Mouse (Mus musculus) embryonic facial prominence, embryonic 14.5 days (tissue): ENCODE data around the gene Palm2. TPM values are rescaled to one million over a fixed set of nuclear protein-coding genes. Genes with fewer than 3 reads are reported as not detected.

Experiments
- ATAC-seq: fragments of 200-750 bp; cut with Nextera tagmentation; 2 replicates; pipeline ENCODE4 v1.8.0; 2017; ENCODE audit warnings: low read depth, moderate number of reproducible peaks, moderate TSS enrichment
- DNase-seq: peaks from one replicate; pipeline ENCODE4 v3.0.0-alpha.2; 2015; ENCODE audit warnings: low spot score
- H3K27ac ChIP-seq: fragments of 300-500 bp; sonication (generic); replicated peaks from 2 replicates; pipeline ENCODE4 v1.5.1; 2014; ENCODE audit warnings: low read depth, mild to moderate bottlenecking, low read length, moderate library complexity
- H3K27me3 ChIP-seq: fragments of 300-500 bp; sonication (generic); replicated peaks from 2 replicates; pipeline ENCODE4 v1.6.1; 2014; ENCODE audit warnings: low read length; ENCODE audit not compliant: control insufficient read depth, insufficient read depth
- H3K36me3 ChIP-seq: fragments of 300-500 bp; sonication (generic); 2 replicates; pipeline ENCODE4 v1.6.1; 2014; ENCODE audit warnings: low read length, mixed read lengths; ENCODE audit not compliant: control insufficient read depth, insufficient read depth
- H3K4me1 ChIP-seq: fragments of 300-500 bp; sonication (generic); 2 replicates; pipeline ENCODE4 v1.6.1; 2014; ENCODE audit warnings: antibody characterized with exemption, low read length; ENCODE audit not compliant: control insufficient read depth, insufficient read depth
- H3K4me2 ChIP-seq: fragments of 300-500 bp; sonication (generic); 2 replicates; pipeline ENCODE4 v1.6.1; 2014; ENCODE audit warnings: low read depth, mild to moderate bottlenecking, low read length, moderate library complexity, mixed read lengths
- H3K4me3 ChIP-seq: fragments of 300-500 bp; sonication (generic); 2 replicates; pipeline ENCODE4 v1.5.1; 2014; ENCODE audit warnings: low read depth, mild to moderate bottlenecking, low read length
- H3K9ac ChIP-seq: fragments of 300-500 bp; sonication (generic); 2 replicates; pipeline ENCODE4 v1.6.1; 2014; ENCODE audit warnings: low read depth, mild to moderate bottlenecking, low read length, moderate library complexity, mixed read lengths
- H3K9me3 ChIP-seq: fragments of 300-500 bp; sonication (generic); 2 replicates; pipeline ENCODE4 v1.6.1; 2016; ENCODE audit warnings: low read length; ENCODE audit not compliant: control insufficient read depth
- WGBS: fragments of 180-500 bp; shearing (Covaris S2); extraction: QIAGEN DNeasy Blood & Tissue Kit; methylation state at CpG from one replicate; pipeline ENCODE4 v1.1.7; 2014; 5-methylcytosine and 5-hydroxymethylcytosine counted together
- polyA plus RNA-seq: library from polyadenylated mRNA; unstranded; fragments of >200 nt; fragmentation: Nextera tagmentation; extraction: Ambion mirVana; gene quantifications from 2 replicates; pipeline ENCODE4 v1.2.1, GENCODE M21; 2014

The Palm2 gene
- polyA plus RNA-seq, 1 experiment from 2014 or later, result 7.6 TPM

DNA sequence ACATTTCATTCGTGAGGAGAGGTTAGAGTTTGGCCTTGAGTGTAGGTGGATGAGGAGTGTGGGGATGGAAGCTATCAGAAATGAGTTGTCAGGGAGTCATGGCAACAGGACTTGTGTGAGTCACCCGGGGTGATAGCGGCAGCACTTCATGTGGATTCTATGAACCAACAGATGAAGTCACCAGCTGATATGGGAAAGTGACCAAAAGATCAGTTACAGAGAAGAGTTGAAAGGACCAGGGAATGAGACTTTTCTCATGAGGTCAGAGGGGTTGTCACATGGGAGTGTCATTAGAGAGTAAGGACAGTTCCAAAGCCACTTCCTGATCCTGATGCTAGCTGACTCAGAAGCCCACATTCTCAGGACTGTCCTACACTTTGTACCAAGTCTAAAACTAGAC, 172.2 kb downstream of the Palm2 start:
- Histone ChIP-seq H3K4me2 (no peak overlapping the region), H3K9ac (no peak overlapping the region), H3K36me3 (no peaks in the 10 kb centered on the region), H3K27ac (no peak overlapping the region), H3K4me3 (no peak overlapping the region), H3K27me3 (no peaks in the 10 kb centered on the region), H3K9me3 (no peaks in the 10 kb centered on the region), H3K4me1 (peaks cover 44% of the 10 kb centered on the region)
- ATAC-seq, result no peak
- WGBS, result 84% methylated on average over 3 of the region's 3 CpGs
- DNase-seq, result no peak

DNA sequence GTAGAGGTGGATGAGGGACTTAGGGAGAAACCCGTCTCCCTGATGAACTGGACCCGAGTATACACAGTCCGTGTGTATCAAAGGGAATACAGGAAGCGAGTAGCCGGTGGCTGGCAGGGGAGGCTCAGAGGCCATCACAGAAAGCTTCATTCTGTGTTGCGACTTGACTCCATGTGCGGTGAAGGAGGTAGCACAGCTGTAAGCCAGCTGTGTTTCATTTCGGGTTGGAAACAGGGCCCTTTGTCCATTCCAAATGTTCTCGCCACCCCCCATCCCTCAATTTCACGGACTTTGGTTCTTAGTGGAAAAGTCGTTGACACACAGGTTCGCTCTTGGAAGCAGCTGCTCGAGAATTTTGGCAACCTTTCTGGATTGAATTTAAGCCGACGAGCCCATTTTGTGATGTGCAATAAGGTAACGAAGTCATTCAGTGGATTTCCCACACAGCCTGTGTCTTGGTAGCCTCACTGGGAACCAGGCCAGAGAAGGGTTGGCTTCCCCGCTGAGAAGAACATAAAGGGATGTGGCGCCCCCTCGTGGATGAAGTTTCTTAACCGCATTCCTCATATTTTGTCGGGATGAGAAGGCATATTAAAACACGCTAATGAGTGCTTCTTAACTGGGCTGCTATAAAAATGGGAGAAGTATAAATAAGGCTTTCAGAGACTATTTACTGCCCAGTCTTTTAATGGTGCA, 173.3 kb downstream of the Palm2 start:
- DNase-seq (peak; percentile 98), ATAC-seq (peak; percentile 80)
- peak overlapping the region; percentile 7; the same call in 1 of the 2 replicates for H3K4me3 ChIP-seq
- H3K27me3 ChIP-seq, result no peaks in the 10 kb centered on the region
- peaks cover 52% of the 10 kb centered on the region for H3K4me1 ChIP-seq
- H3K9ac ChIP-seq, result peak overlapping the region; percentile 17; the same call in 1 of the 2 replicates
- H3K4me2 ChIP-seq, result peak overlapping the region; percentile 49
- no peaks in the 10 kb centered on the region for H3K9me3 ChIP-seq
- 15% methylated on average over 22 of the region's 22 CpGs for WGBS
- no peaks in the 10 kb centered on the region for H3K36me3 ChIP-seq
- peak overlapping the region; percentile 63 for H3K27ac ChIP-seq

DNA sequence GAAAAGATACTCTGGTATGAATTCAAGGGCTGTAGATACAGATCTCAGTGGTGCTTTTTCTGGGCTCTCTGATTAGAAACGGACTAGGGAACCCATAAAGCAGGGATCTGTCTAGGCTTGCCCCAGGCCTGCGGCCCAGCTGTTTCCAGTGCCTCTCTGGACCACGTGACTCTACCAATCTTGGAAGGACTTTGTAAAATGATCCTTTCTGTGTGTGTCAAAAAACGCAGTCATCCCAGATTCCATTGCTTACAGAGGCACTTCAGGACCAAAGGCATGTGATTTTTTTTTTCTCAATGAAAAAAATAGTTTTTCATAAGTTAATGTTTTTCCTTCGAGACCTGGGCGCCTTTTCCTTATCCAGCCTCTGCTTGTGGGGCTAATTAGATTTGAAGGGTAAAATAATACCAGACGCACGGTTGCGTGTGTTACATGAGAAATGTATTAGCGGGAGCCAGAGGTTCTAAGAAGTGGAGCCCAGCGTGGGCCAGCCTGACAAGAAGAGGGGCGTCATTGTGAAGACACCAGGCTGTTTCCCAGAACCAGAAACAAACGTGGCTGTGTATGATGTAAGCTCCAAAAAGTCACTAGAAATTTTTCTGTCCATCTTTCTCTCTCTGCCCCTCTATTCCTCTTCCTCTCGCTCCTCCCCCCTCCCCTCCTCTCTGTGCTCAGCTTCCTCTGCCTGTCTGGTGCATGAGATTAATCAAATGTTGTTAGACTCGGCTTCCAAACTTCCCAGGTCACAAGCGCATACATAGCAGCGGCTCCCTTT, 177.4 kb downstream of the Palm2 start:
- 9% methylated on average over 17 of the region's 17 CpGs for WGBS
- Histone ChIP-seq H3K4me2 (peak overlapping the region; percentile 50), H3K4me3 (peak overlapping the region; percentile 9), H3K36me3 (no peaks in the 10 kb centered on the region), H3K27me3 (no peaks in the 10 kb centered on the region), H3K4me1 (peaks cover 53% of the 10 kb centered on the region), H3K9me3 (no peaks in the 10 kb centered on the region), H3K9ac (peak overlapping the region; percentile 23; the same call in 1 of the 2 replicates), H3K27ac (peak overlapping the region; percentile 79)
- peak; percentile 86 for ATAC-seq
- DNase-seq, result peak; percentile 94

DNA sequence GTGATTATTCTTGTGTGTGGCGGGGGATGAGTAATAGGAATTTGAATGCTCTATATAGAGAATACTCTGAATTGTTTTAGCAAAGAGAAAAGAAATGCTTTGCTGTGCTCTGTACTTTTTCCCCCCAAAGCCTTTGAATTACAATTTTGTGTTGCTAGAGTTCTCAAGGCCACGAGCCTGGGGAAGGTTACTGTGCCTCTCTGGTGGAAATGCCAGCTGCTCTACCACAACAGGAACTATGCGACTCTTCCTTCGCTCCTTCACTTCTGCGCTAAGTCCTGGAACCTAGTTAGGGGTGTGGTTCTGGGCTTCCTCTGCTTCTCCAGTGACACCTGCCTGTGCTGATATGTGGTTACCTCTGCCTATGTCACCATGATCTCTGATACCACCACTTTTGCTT, 178.7 kb downstream of the Palm2 start:
- H3K27me3 ChIP-seq, result no peaks in the 10 kb centered on the region
- H3K4me3 ChIP-seq, result no peak overlapping the region
- H3K4me2 ChIP-seq, result 0 out of 2 replicates have a peak overlapping the region, but pooled peaks have one; percentile 50
- peaks cover 43% of the 10 kb centered on the region for H3K4me1 ChIP-seq
- H3K9me3 ChIP-seq, result no peaks in the 10 kb centered on the region
- 71% methylated on average over 5 of the region's 5 CpGs for WGBS
- H3K9ac ChIP-seq, result no peak overlapping the region
- H3K36me3 ChIP-seq, result no peaks in the 10 kb centered on the region
- 0 out of 2 replicates have a peak overlapping the region, but pooled peaks have one; percentile 79 for H3K27ac ChIP-seq
- DNase-seq, result no peak
- ATAC-seq, result no peak

DNA sequence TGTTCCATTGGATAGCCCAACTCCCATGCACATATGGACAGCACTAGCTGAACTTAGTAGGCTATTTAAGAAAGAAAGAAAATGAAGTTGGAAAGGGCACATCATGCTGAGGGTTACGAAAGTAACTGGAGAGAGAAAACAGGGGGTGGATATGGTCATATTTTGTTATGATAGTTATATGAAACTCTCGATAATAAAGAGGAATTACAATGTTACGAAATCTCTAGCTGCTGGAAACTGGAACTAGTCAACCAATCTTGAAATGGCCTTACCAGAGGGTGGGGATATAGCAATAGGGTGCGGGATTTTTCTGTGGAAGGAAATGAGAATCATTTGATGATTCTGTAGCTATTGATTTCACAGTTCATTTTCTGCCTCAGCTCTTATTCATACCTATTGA, 180.6 kb downstream of the Palm2 start:
- Histone ChIP-seq H3K9ac (no peak overlapping the region), H3K36me3 (no peaks in the 10 kb centered on the region), H3K27ac (no peak overlapping the region), H3K9me3 (no peaks in the 10 kb centered on the region), H3K4me3 (no peak overlapping the region), H3K4me1 (peaks cover 34% of the 10 kb centered on the region), H3K27me3 (no peaks in the 10 kb centered on the region), H3K4me2 (no peak overlapping the region)
- ATAC-seq (no peak), DNase-seq (no peak)
- WGBS, result 90% methylated on average over 4 of the region's 4 CpGs

DNA sequence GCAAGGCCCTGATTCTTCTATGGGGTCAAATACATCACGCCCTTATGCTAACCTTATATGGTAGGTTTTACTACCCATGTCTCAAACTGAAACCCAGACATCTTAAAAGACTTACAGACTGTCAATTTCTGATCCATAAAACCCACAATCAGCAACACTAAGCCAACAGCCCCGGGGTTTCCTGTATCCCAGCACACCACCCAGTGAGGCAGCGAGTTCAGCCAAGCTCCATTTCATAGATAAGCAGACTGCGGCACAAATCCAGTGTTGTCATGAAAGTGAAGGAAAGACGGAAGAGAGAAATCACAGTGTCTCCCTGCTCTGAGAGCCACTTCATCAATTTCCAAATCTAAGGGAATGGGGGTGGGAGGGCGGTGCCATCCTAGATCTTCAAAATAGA, 184.7 kb downstream of the Palm2 start:
- H3K27ac ChIP-seq, result no peak overlapping the region

DNA sequence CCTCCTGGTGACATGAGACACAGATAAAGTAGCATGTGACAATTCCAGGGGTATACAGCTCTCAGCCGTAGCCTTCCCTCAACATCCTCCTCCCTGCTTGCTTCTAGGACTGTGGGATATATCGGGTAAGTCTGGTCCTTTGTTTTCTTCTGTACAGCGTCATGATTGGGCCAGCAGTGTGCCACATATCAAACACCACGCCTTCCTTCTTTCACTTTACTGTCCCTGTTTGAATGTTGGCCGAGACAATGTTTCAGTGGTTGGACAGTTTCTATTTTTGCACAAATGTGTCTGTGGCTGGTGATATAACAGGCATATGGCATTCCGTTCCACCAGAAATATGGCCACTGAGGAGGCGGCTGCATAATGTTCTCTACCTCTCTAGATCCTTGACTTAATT, 188.8 kb downstream of the Palm2 start:
- Histone ChIP-seq H3K4me1 (no peaks in the 10 kb centered on the region), H3K4me2 (no peak overlapping the region), H3K9ac (no peak overlapping the region), H3K27ac (no peak overlapping the region), H3K27me3 (no peaks in the 10 kb centered on the region), H3K4me3 (no peak overlapping the region), H3K36me3 (no peaks in the 10 kb centered on the region), H3K9me3 (no peaks in the 10 kb centered on the region)
- DNase-seq (no peak), ATAC-seq (no peak)
- 79% methylated on average over 7 of the region's 7 CpGs for WGBS

More for the DNA sequence above, 184.7 kb downstream of the Palm2 start:
- Histone ChIP-seq H3K4me3 (no peak overlapping the region), H3K27me3 (no peaks in the 10 kb centered on the region), H3K4me2 (no peak overlapping the region), H3K4me1 (no peaks in the 10 kb centered on the region; the same call in 1 of the 2 replicates), H3K36me3 (no peaks in the 10 kb centered on the region), H3K9me3 (no peaks in the 10 kb centered on the region), H3K9ac (no peak overlapping the region)
- ATAC-seq (no peak), DNase-seq (no peak)
- WGBS, result 67% methylated on average over 6 of the region's 6 CpGs

DNA sequence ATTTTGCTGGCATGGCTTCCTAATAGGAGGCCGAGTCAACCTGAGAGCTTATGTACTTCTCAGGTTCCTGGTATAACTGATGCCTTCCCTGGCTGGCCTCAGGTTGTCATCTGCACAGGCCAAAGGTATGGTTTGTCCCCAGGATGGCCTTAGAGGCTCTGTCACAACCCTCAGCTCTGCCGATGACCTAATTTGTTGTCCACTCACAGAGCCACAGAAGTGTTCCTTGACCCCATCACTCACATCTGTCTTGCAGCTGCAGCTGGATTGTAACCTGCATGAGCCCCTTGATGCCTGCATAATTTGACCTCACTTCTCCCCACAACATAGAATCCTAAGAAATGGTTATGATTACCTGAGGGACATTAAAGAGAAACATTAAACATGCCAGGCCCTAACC, 190.8 kb downstream of the Palm2 start:
- no peak for ATAC-seq
- no peaks in the 10 kb centered on the region for H3K27me3 ChIP-seq
- no peaks in the 10 kb centered on the region for H3K9me3 ChIP-seq
- no peaks in the 10 kb centered on the region for H3K36me3 ChIP-seq
- no peaks in the 10 kb centered on the region for H3K4me1 ChIP-seq
- no peak overlapping the region for H3K27ac ChIP-seq
- 76% methylated on average over 2 of the region's 2 CpGs for WGBS
- no peak overlapping the region for H3K9ac ChIP-seq
- no peak overlapping the region for H3K4me2 ChIP-seq
- H3K4me3 ChIP-seq, result no peak overlapping the region
- no peak for DNase-seq
